Mouse (Mus musculus): ENCODE measurements at regions not wholly inside any gene's neighbourhood (a gene's known extent, or its start where the extent isn't known, plus 50 kb on each side); places are given as distances from the start of the nearest gene placed in this dataset.

GRCm38 (mm10) chr8:18246299-18246698 is 731.8 kb downstream of the Defb40 start:
- TF ChIP-seq CTCF (IDR thresholded peaks at IDR 0.05; ENCODE audit: low read depth, low read length) = no peak
- no peak for TF ChIP-seq EP300 (IDR thresholded peaks at IDR 0.05; ENCODE audit: insufficient read depth, low read depth, low read length)
- TF ChIP-seq POLR2A (IDR thresholded peaks at IDR 0.05; ENCODE audit: insufficient read depth, low read length) = no peak
- Histone ChIP-seq H3K4me3 (ENCODE audit: low read depth, low read length) (no peak overlapping the region), H3K27ac (ENCODE audit: insufficient read depth, low read length) (no peak overlapping the region), H3K9ac (ENCODE audit: low read depth, poor library complexity, severe bottlenecking) (no peak overlapping the region), H3K27me3 (ENCODE audit: control insufficient read depth, insufficient read depth, low read length, poor library complexity, severe bottlenecking) (no peaks in the 10 kb centered on the region), H3K4me1 (ENCODE audit: control insufficient read depth, insufficient read depth, low read length) (no peaks in the 10 kb centered on the region), H3K36me3 (ENCODE audit: control insufficient read depth, insufficient read depth, low read length, poor library complexity, severe bottlenecking) (no peaks in the 10 kb centered on the region), H3K9me3 (replicated peaks; ENCODE audit: control insufficient read depth, insufficient read depth, low read length, poor library complexity, severe bottlenecking) (no peaks in the 10 kb centered on the region)

- TF ChIP-seq CTCF (IDR thresholded peaks at IDR 0.05; ENCODE audit: low read depth, low read length) (no peak), POLR2A (IDR thresholded peaks at IDR 0.05; ENCODE audit: insufficient read depth, low read length) (no peak), EP300 (IDR thresholded peaks at IDR 0.05; ENCODE audit: insufficient read depth, low read depth, low read length) (no peak)
- Histone ChIP-seq H3K27me3 (ENCODE audit: control insufficient read depth, insufficient read depth, low read length, poor library complexity, severe bottlenecking) (no peaks in the 10 kb centered on the region), H3K4me3 (ENCODE audit: low read depth, low read length) (no peak overlapping the region), H3K9me3 (replicated peaks; ENCODE audit: control insufficient read depth, insufficient read depth, low read length, poor library complexity, severe bottlenecking) (peaks cover 3% of the 10 kb centered on the region; the same call in 1 of the 2 replicates), H3K36me3 (ENCODE audit: control insufficient read depth, insufficient read depth, low read length, poor library complexity, severe bottlenecking) (no peaks in the 10 kb centered on the region), H3K4me1 (ENCODE audit: control insufficient read depth, insufficient read depth, low read length) (no peaks in the 10 kb centered on the region), H3K9ac (ENCODE audit: low read depth, poor library complexity, severe bottlenecking) (no peak overlapping the region), H3K27ac (ENCODE audit: insufficient read depth, low read length) (no peak overlapping the region)
Observed at GRCm38 (mm10) chr8:18217599-18217998, 760.5 kb downstream of the Defb40 start.

DNA sequence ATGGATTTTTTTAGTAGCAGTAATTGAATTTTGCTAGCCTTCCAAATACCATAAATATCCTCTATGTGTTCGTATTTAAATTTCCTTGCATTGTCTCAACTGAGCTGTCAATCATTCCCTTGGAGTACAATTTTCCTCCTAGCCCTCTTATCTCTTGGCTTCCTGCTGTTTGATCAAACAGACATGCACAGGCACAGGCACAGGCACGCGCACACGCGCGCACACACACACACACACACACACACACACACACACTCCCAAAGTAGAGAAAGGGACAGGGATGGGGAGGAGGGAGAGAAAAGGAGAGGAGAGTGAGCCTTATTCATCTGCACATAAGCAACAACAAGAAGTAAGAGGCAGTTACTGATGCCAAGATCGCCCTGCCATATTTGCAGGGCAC is 760.9 kb downstream of the Defb40 start:
- H3K27me3 ChIP-seq (ENCODE audit: control insufficient read depth, insufficient read depth, low read length, poor library complexity, severe bottlenecking) = 0 out of 2 replicates have a peak, but pooled peaks cover 1% of the 10 kb centered on the region
- peaks cover 3% of the 10 kb centered on the region; the same call in 1 of the 2 replicates for H3K9me3 ChIP-seq (replicated peaks; ENCODE audit: control insufficient read depth, insufficient read depth, low read length, poor library complexity, severe bottlenecking)
- H3K36me3 ChIP-seq (ENCODE audit: control insufficient read depth, insufficient read depth, low read length, poor library complexity, severe bottlenecking) = no peaks in the 10 kb centered on the region
- TF ChIP-seq POLR2A (IDR thresholded peaks at IDR 0.05; ENCODE audit: insufficient read depth, low read length) (no peak), CTCF (IDR thresholded peaks at IDR 0.05; ENCODE audit: low read depth, low read length) (no peak), EP300 (IDR thresholded peaks at IDR 0.05; ENCODE audit: insufficient read depth, low read depth, low read length) (no peak)
- H3K27ac ChIP-seq (ENCODE audit: insufficient read depth, low read length) = no peak overlapping the region
- H3K4me3 ChIP-seq (ENCODE audit: low read depth, low read length) = no peak overlapping the region
- no peaks in the 10 kb centered on the region for H3K4me1 ChIP-seq (ENCODE audit: control insufficient read depth, insufficient read depth, low read length)
- H3K9ac ChIP-seq (ENCODE audit: low read depth, poor library complexity, severe bottlenecking) = no peak overlapping the region

DNA sequence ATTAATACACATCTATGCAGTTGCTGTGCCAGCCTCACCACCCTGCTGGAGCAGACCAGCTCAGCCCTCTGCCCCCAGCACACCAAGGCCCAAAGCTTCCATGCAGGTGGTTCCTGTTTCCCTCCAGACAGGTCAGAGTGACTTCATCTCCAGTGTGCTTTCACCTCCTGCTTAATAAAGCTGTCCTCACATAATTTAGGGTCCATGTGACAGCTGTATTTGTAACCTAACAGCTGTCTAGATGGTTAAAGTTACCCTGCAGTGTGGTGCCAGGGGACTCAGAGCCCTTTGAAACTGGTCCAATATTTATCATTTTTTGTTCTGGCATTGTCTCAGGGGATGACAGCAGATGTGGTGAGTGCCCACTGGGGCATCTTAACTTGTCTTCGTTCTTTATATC is 761.5 kb downstream of the Defb40 start:
- H3K9me3 ChIP-seq (replicated peaks; ENCODE audit: control insufficient read depth, insufficient read depth, low read length, poor library complexity, severe bottlenecking) = peaks cover 3% of the 10 kb centered on the region; the same call in 1 of the 2 replicates
- no peak overlapping the region for H3K27ac ChIP-seq (ENCODE audit: insufficient read depth, low read length)
- no peak overlapping the region for H3K4me3 ChIP-seq (ENCODE audit: low read depth, low read length)
- H3K27me3 ChIP-seq (ENCODE audit: control insufficient read depth, insufficient read depth, low read length, poor library complexity, severe bottlenecking) = 0 out of 2 replicates have a peak, but pooled peaks cover 2% of the 10 kb centered on the region
- no peaks in the 10 kb centered on the region for H3K36me3 ChIP-seq (ENCODE audit: control insufficient read depth, insufficient read depth, low read length, poor library complexity, severe bottlenecking)
- TF ChIP-seq POLR2A (IDR thresholded peaks at IDR 0.05; ENCODE audit: insufficient read depth, low read length) (no peak), CTCF (IDR thresholded peaks at IDR 0.05; ENCODE audit: low read depth, low read length) (no peak), EP300 (IDR thresholded peaks at IDR 0.05; ENCODE audit: insufficient read depth, low read depth, low read length) (no peak)
- no peaks in the 10 kb centered on the region for H3K4me1 ChIP-seq (ENCODE audit: control insufficient read depth, insufficient read depth, low read length)
- H3K9ac ChIP-seq (ENCODE audit: low read depth, poor library complexity, severe bottlenecking) = no peak overlapping the region

DNA sequence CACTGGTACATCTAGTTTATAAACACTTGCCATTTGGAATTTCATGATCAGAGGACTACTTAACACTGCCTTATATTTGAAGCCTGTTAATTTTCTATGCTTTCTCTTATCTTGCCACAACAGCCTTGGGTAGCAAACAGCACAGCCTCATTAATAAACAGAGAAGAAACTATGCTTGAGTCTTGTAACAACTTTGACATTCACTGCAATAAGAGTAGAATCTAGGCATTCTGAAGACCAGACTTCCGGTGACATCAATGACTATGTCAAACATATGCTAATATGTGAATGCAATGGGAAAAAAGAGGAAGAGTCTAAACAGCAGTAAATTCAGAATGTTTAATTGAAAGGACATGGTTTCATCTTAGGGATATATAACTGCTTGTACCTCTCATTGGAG is 768.0 kb downstream of the Defb40 start:
- Histone ChIP-seq H3K27me3 (ENCODE audit: control insufficient read depth, insufficient read depth, low read length, poor library complexity, severe bottlenecking) (0 out of 2 replicates have a peak, but pooled peaks cover 2% of the 10 kb centered on the region), H3K4me3 (ENCODE audit: low read depth, low read length) (no peak overlapping the region), H3K9me3 (replicated peaks; ENCODE audit: control insufficient read depth, insufficient read depth, low read length, poor library complexity, severe bottlenecking) (no peaks in the 10 kb centered on the region; the same call in 1 of the 2 replicates), H3K27ac (ENCODE audit: insufficient read depth, low read length) (no peak overlapping the region), H3K9ac (ENCODE audit: low read depth, poor library complexity, severe bottlenecking) (no peak overlapping the region), H3K36me3 (ENCODE audit: control insufficient read depth, insufficient read depth, low read length, poor library complexity, severe bottlenecking) (no peaks in the 10 kb centered on the region), H3K4me1 (ENCODE audit: control insufficient read depth, insufficient read depth, low read length) (no peaks in the 10 kb centered on the region)
- TF ChIP-seq EP300 (IDR thresholded peaks at IDR 0.05; ENCODE audit: insufficient read depth, low read depth, low read length) (no peak), CTCF (IDR thresholded peaks at IDR 0.05; ENCODE audit: low read depth, low read length) (no peak), POLR2A (IDR thresholded peaks at IDR 0.05; ENCODE audit: insufficient read depth, low read length) (no peak)

- Histone ChIP-seq H3K9ac (ENCODE audit: low read depth, poor library complexity, severe bottlenecking) (no peak overlapping the region), H3K27me3 (ENCODE audit: control insufficient read depth, insufficient read depth, low read length, poor library complexity, severe bottlenecking) (0 out of 2 replicates have a peak, but pooled peaks cover 2% of the 10 kb centered on the region), H3K9me3 (replicated peaks; ENCODE audit: control insufficient read depth, insufficient read depth, low read length, poor library complexity, severe bottlenecking) (no peaks in the 10 kb centered on the region; the same call in 1 of the 2 replicates), H3K4me3 (ENCODE audit: low read depth, low read length) (no peak overlapping the region), H3K27ac (ENCODE audit: insufficient read depth, low read length) (no peak overlapping the region), H3K4me1 (ENCODE audit: control insufficient read depth, insufficient read depth, low read length) (no peaks in the 10 kb centered on the region), H3K36me3 (ENCODE audit: control insufficient read depth, insufficient read depth, low read length, poor library complexity, severe bottlenecking) (no peaks in the 10 kb centered on the region)
- TF ChIP-seq EP300 (IDR thresholded peaks at IDR 0.05; ENCODE audit: insufficient read depth, low read depth, low read length) (no peak), CTCF (IDR thresholded peaks at IDR 0.05; ENCODE audit: low read depth, low read length) (no peak), POLR2A (IDR thresholded peaks at IDR 0.05; ENCODE audit: insufficient read depth, low read length) (no peak)
Observed at GRCm38 (mm10) chr8:18208658-18209057, 769.4 kb downstream of the Defb40 start.
